Mouse (Mus musculus) ovary, postnatal 36 days (tissue): ENCODE measurements around the gene 3110040N11Rik.
"Not testable (repeated sequence)": the region's sequence is repeated elsewhere in the genome, so short reads cannot be mapped to it uniquely, and the experiment has no call there.

Experiments used
- DNase-seq: peaks from one replicate; pipeline ENCODE4 v3.0.0; 2022; ENCODE audit warnings: low spot score, mixed read lengths

3110040N11Rik gene

GRCm38 (mm10) chr7:81789095-81789757, at the start of gene 3110040N11Rik:
Gene 3110040N11Rik, minus strand, starts transcription at chr7:81789478.
- peak; percentile 84 for DNase-seq

- DNase-seq: not testable (repeated sequence)
Measured at GRCm38 (mm10) chr7:81837771-81838170, 48.5 kb upstream of the 3110040N11Rik start.

GRCm38 (mm10) chr7:81835430-81835829, 46.2 kb upstream of the 3110040N11Rik start:
- no peak for DNase-seq

GRCm38 (mm10) chr7:81834847-81835246, 45.6 kb upstream of the 3110040N11Rik start:
- DNase-seq: no peak

- DNase-seq: peak; percentile 89
Measured at GRCm38 (mm10) chr7:81829379-81829894, 40.2 kb upstream of the 3110040N11Rik start, which contains the start of gene Btbd1. Gene Btbd1, minus strand, starts transcription at chr7:81829431.

- DNase-seq: peak; percentile 70
Measured at GRCm38 (mm10) chr7:81828681-81829378, 39.6 kb upstream of the 3110040N11Rik start.

GRCm38 (mm10) chr7:81827806-81828667, 38.8 kb upstream of the 3110040N11Rik start:
- DNase-seq: no peak

- DNase-seq: no peak
Measured at GRCm38 (mm10) chr7:81825381-81825780, 36.1 kb upstream of the 3110040N11Rik start.

GRCm38 (mm10) chr7:81824906-81825305, 35.6 kb upstream of the 3110040N11Rik start:
- DNase-seq: no peak

GRCm38 (mm10) chr7:81806067-81806466, 16.8 kb upstream of the 3110040N11Rik start:
- no peak for DNase-seq

GRCm38 (mm10) chr7:81788536-81788935, 742 bp downstream of the 3110040N11Rik start:
- no peak for DNase-seq

GRCm38 (mm10) chr7:81777667-81778218, 11.5 kb downstream of the 3110040N11Rik start:
- no peak for DNase-seq

- no peak for DNase-seq
Measured at GRCm38 (mm10) chr7:81775325-81775724, 14.0 kb downstream of the 3110040N11Rik start.

- DNase-seq: peak; percentile 23
Measured at GRCm38 (mm10) chr7:81772786-81773539, 16.3 kb downstream of the 3110040N11Rik start.

- peak; percentile 16 for DNase-seq
Measured at GRCm38 (mm10) chr7:81763110-81763845, 26.0 kb downstream of the 3110040N11Rik start.

GRCm38 (mm10) chr7:81762180-81763109, 26.8 kb downstream of the 3110040N11Rik start, which contains the start of gene Ramac:
Gene Ramac, plus strand, starts transcription at chr7:81762925.
- peak; percentile 83 for DNase-seq

- DNase-seq: no peak
Measured at GRCm38 (mm10) chr7:81747956-81748355, 41.3 kb downstream of the 3110040N11Rik start.

- DNase-seq: peak; percentile 11
Measured at GRCm38 (mm10) chr7:81744145-81744544, 45.1 kb downstream of the 3110040N11Rik start.

- DNase-seq: no peak
Measured at GRCm38 (mm10) chr7:81740010-81740409, 49.3 kb downstream of the 3110040N11Rik start.
